Mouse (Mus musculus): ENCODE measurements at regions not wholly inside any gene's neighbourhood (a gene's known extent, or its start where the extent isn't known, plus 50 kb on each side); places are given as distances from the start of the nearest gene placed in this dataset. TPM values are rescaled to one million over a fixed set of nuclear protein-coding genes. Genes with fewer than 3 reads are reported as not detected.

GRCm38 (mm10) chr13:10540197-10540940 lies 179.7 kb upstream of the Chrm3 start:
- intact Hi-C loops (cut with DNase I), result no loop called here
- DNase-seq (ENCODE audit: low spot score in 2 of 2), result no peak

- intact Hi-C loops (cut with DNase I), result no loop called here
- no peak for DNase-seq (ENCODE audit: low spot score in 2 of 2)
Measured at GRCm38 (mm10) chr13:10538927-10539326, 178.3 kb upstream of the Chrm3 start.

GRCm38 (mm10) chr13:10527251-10527650 lies 166.6 kb upstream of the Chrm3 start:
- intact Hi-C loops (cut with DNase I), result no loop called here
- no peak for DNase-seq (ENCODE audit: low spot score in 2 of 2)

- intact Hi-C loops (cut with DNase I), result no loop called here
- no peak for DNase-seq (ENCODE audit: low spot score in 2 of 2)
Measured at GRCm38 (mm10) chr13:10526470-10527207, 166.0 kb upstream of the Chrm3 start.

- no peak for DNase-seq (ENCODE audit: low spot score in 2 of 2)
- intact Hi-C loops (cut with DNase I), result no loop called here
Measured at GRCm38 (mm10) chr13:10504211-10504610, 143.6 kb upstream of the Chrm3 start.

- intact Hi-C loops (cut with DNase I), result no loop called here
- DNase-seq (ENCODE audit: low spot score in 2 of 2), result no peak
Measured at GRCm38 (mm10) chr13:10455323-10455722, 94.7 kb upstream of the Chrm3 start.

- intact Hi-C loops (cut with DNase I), result no loop called here
- DNase-seq (ENCODE audit: low spot score in 2 of 2), result no peak
Measured at GRCm38 (mm10) chr13:10454667-10455066, 94.0 kb upstream of the Chrm3 start.

- intact Hi-C loops (cut with DNase I), result no loop called here
Measured at GRCm38 (mm10) chr13:10451057-10451456, 90.4 kb upstream of the Chrm3 start.

GRCm38 (mm10) chr13:10449502-10449901 lies 88.9 kb upstream of the Chrm3 start:
- intact Hi-C loops (cut with DNase I), result no loop called here
- no peak for DNase-seq (ENCODE audit: low spot score in 2 of 2)

More at GRCm38 (mm10) chr13:10451057-10451456, 90.4 kb upstream of the Chrm3 start:
- no peak for DNase-seq (ENCODE audit: low spot score in 2 of 2)

- no peak for DNase-seq (ENCODE audit: low spot score in 2 of 2)
- intact Hi-C loops (cut with DNase I), result no loop called here
Measured at GRCm38 (mm10) chr13:10447806-10448205, 87.2 kb upstream of the Chrm3 start.

GRCm38 (mm10) chr13:10445679-10446078 lies 85.0 kb upstream of the Chrm3 start:
- no peak for DNase-seq (ENCODE audit: low spot score in 2 of 2)
- intact Hi-C loops (cut with DNase I), result no loop called here

Small RNA genes lying in the stretch of these regions (microRNA-seq; reads per million reads assigned to microRNA genes)
- not detected for gene Gm23415

Data from left cerebral cortex, postnatal 36 days (tissue).